Mouse (Mus musculus): ENCODE data around the gene Scel.

Gene Scel

GRCm38 (mm10) chr14:103571598-103572320 is 58.6 kb downstream of the Scel start:
- DNase-seq (ENCODE audit: low spot score): no peak

- DNase-seq (ENCODE audit: low spot score): no peak
Measured at GRCm38 (mm10) chr14:103575854-103576253, 62.7 kb downstream of the Scel start.

GRCm38 (mm10) chr14:103577011-103577410 is 63.9 kb downstream of the Scel start:
- no peak for DNase-seq (ENCODE audit: low spot score)

GRCm38 (mm10) chr14:103586662-103587061 is 73.5 kb downstream of the Scel start:
- no peak for DNase-seq (ENCODE audit: low spot score)

GRCm38 (mm10) chr14:103587208-103587900 is 74.2 kb downstream of the Scel start:
- no peak for DNase-seq (ENCODE audit: low spot score)

- DNase-seq (ENCODE audit: low spot score): no peak
Measured at GRCm38 (mm10) chr14:103589819-103590218, 76.7 kb downstream of the Scel start.

- DNase-seq (ENCODE audit: low spot score): no peak
Measured at GRCm38 (mm10) chr14:103595870-103596269, 82.7 kb downstream of the Scel start.

GRCm38 (mm10) chr14:103608063-103608462 is 94.9 kb downstream of the Scel start:
- DNase-seq (ENCODE audit: low spot score): no peak

GRCm38 (mm10) chr14:103613573-103614271 is 100.6 kb downstream of the Scel start:
- no peak for DNase-seq (ENCODE audit: low spot score)

GRCm38 (mm10) chr14:103614272-103614587 is 101.1 kb downstream of the Scel start:
- no peak for DNase-seq (ENCODE audit: low spot score)

- DNase-seq (ENCODE audit: low spot score): no peak
Measured at GRCm38 (mm10) chr14:103619756-103620155, 106.6 kb downstream of the Scel start.

- DNase-seq (ENCODE audit: low spot score): no peak
Measured at GRCm38 (mm10) chr14:103621207-103621606, 108.1 kb downstream of the Scel start.

- DNase-seq (ENCODE audit: low spot score): no peak
Measured at GRCm38 (mm10) chr14:103626100-103626499, 113.0 kb downstream of the Scel start.

GRCm38 (mm10) chr14:103629639-103630364 is 116.7 kb downstream of the Scel start:
- no peak for DNase-seq (ENCODE audit: low spot score)

- DNase-seq (ENCODE audit: low spot score): no peak
Measured at GRCm38 (mm10) chr14:103630545-103630944, 117.4 kb downstream of the Scel start.

GRCm38 (mm10) chr14:103643933-103644332 is 130.8 kb downstream of the Scel start:
- DNase-seq (ENCODE audit: low spot score): no peak

GRCm38 (mm10) chr14:103647981-103648380 is 134.8 kb downstream of the Scel start:
- DNase-seq (ENCODE audit: low spot score): no peak

GRCm38 (mm10) chr14:103648623-103649255 is 135.6 kb downstream of the Scel start:
- peak; percentile 5 for DNase-seq (ENCODE audit: low spot score)

GRCm38 (mm10) chr14:103649302-103649701 is 136.2 kb downstream of the Scel start:
- DNase-seq (ENCODE audit: low spot score): no peak

- peak; percentile 87 for DNase-seq (ENCODE audit: low spot score)
Measured at GRCm38 (mm10) chr14:103649896-103650334, 136.8 kb downstream of the Scel start, which contains the start of gene Slain1. Gene Slain1, plus strand, starts transcription at chr14:103650228.

GRCm38 (mm10) chr14:103650413-103651101 is 137.4 kb downstream of the Scel start:
- DNase-seq (ENCODE audit: low spot score): peak; percentile 41
